Mouse (Mus musculus) heart, adult 8-10 months (tissue): ENCODE results near the gene Swt1. TPM values are rescaled to one million over a fixed set of nuclear protein-coding genes. Genes with fewer than 3 reads are reported as not detected.
"Not testable (repeated sequence)": the region's sequence is repeated elsewhere in the genome, so short reads cannot be mapped to it uniquely, and the experiment has no call there.

ENCODE experiments used
- DNase-seq: peaks from one replicate; pipeline ENCODE4 v3.0.0; 2022; ENCODE audit warnings: low spot score
- total RNA-seq, 4 experiments: library from RNA; stranded (reverse); gene quantifications; 2 replicates each; pipeline ENCODE4 v1.2.4; 2022

Gene Swt1
- 10 to 100 TPM in 3 of 4 experiments, 1 to 10 TPM in 1; 9.8 to 12.1 (median 10.7) TPM for total RNA-seq

- peak; percentile 99 for DNase-seq
These were observed at the start of gene Swt1, which contains the start of gene Trmt1l for GRCm38 (mm10) chr1:151428263-151429221. Gene Swt1, minus strand, starts transcription at chr1:151428455. Gene Trmt1l, plus strand, starts transcription at chr1:151428542.

GRCm38 (mm10) chr1:151472386-151472785 lies 44.1 kb upstream of the Swt1 start:
- not testable (repeated sequence) for DNase-seq

GRCm38 (mm10) chr1:151471429-151471828 lies 43.2 kb upstream of the Swt1 start:
- no peak for DNase-seq

GRCm38 (mm10) chr1:151466571-151466970 lies 38.3 kb upstream of the Swt1 start:
- no peak for DNase-seq

- DNase-seq = no peak
These were observed 36.7 kb upstream of the Swt1 start for GRCm38 (mm10) chr1:151464914-151465313.

GRCm38 (mm10) chr1:151461265-151461664 lies 33.0 kb upstream of the Swt1 start:
- DNase-seq = no peak

- no peak for DNase-seq
These were observed 28.8 kb upstream of the Swt1 start for GRCm38 (mm10) chr1:151457087-151457486.

GRCm38 (mm10) chr1:151451946-151452345 lies 23.7 kb upstream of the Swt1 start:
- DNase-seq = no peak

GRCm38 (mm10) chr1:151450851-151451250 lies 22.6 kb upstream of the Swt1 start:
- no peak for DNase-seq

GRCm38 (mm10) chr1:151449866-151450265 lies 21.6 kb upstream of the Swt1 start:
- no peak for DNase-seq

GRCm38 (mm10) chr1:151435431-151435830 lies 7.2 kb upstream of the Swt1 start:
- DNase-seq = no peak

- DNase-seq = no peak
These were observed 1.1 kb upstream of the Swt1 start for GRCm38 (mm10) chr1:151429316-151429715.

- no peak for DNase-seq
These were observed 380 bp downstream of the Swt1 start for GRCm38 (mm10) chr1:151427888-151428262.

GRCm38 (mm10) chr1:151426947-151427600 lies 1.2 kb downstream of the Swt1 start:
- DNase-seq = no peak

GRCm38 (mm10) chr1:151422178-151422577 lies 6.1 kb downstream of the Swt1 start:
- no peak for DNase-seq

- no peak for DNase-seq
These were observed 18.4 kb downstream of the Swt1 start for GRCm38 (mm10) chr1:151409827-151410226.

GRCm38 (mm10) chr1:151390029-151390428 lies 38.2 kb downstream of the Swt1 start:
- no peak for DNase-seq

- no peak for DNase-seq
These were observed 50.9 kb downstream of the Swt1 start for GRCm38 (mm10) chr1:151377353-151377752.

GRCm38 (mm10) chr1:151372823-151373222 lies 55.4 kb downstream of the Swt1 start:
- no peak for DNase-seq

- DNase-seq = no peak
These were observed 56.7 kb downstream of the Swt1 start for GRCm38 (mm10) chr1:151371543-151371942.

GRCm38 (mm10) chr1:151370573-151370972 lies 57.7 kb downstream of the Swt1 start:
- no peak for DNase-seq

- no peak for DNase-seq
These were observed 59.8 kb downstream of the Swt1 start for GRCm38 (mm10) chr1:151368444-151368843.
